Mouse (Mus musculus) layer of hippocampus, adult 18-20 months (tissue): ENCODE results near the gene Lamc2. TPM values are rescaled to one million over a fixed set of nuclear protein-coding genes. Genes with fewer than 3 reads are reported as not detected.
A peak's percentile ranks its signal among the peaks of the same experiment; 100 is the strongest.
"Not testable (repeated sequence)": the region's sequence is repeated elsewhere in the genome, so short reads cannot be mapped to it uniquely, and the experiment has no call there.

Source experiments
- DNase-seq, 2 experiments: peaks; one replicate each; pipeline ENCODE4 v3.0.0; 2022; ENCODE audit warnings: low spot score in 2 of 2
- total RNA-seq, 2 experiments: library from RNA; stranded (reverse); gene quantifications; 2 replicates each; pipeline ENCODE4 v1.2.3; 2021

Gene Lamc2
- total RNA-seq, 2 experiments from 2014 or later = 1.7 to 2.8 TPM

DNA sequence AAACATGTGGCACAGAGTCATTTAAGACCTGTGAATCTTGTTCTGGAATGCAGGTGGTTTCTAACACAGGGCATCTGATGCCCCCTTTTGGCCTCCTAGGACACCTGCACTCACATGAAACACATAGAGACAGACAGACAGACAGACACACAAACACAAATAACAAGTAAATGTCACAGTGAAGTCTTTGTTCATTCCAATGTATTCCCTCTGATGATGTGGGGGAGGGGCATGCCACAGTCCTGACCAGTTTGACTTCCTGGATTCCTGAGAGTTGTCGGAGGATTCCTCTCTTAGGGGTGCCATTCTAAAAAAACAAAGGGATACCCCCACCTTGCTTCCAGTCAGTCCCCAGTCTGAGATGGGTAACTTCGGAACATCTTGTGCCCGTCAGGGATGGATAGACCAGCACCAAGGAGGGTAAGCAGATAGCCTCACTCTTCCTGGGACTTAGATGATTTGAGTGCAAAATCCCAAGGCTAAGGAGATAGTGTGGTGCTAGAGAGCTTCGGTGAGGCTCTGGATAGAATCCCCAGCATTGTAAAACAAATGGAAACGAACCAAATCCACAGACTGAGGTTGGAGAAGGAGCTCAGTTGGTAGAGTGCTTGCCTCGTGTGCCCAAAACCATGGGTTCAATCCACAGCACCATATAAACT is 89.1 kb downstream of the Lamc2 start:
- no peak for DNase-seq

DNA sequence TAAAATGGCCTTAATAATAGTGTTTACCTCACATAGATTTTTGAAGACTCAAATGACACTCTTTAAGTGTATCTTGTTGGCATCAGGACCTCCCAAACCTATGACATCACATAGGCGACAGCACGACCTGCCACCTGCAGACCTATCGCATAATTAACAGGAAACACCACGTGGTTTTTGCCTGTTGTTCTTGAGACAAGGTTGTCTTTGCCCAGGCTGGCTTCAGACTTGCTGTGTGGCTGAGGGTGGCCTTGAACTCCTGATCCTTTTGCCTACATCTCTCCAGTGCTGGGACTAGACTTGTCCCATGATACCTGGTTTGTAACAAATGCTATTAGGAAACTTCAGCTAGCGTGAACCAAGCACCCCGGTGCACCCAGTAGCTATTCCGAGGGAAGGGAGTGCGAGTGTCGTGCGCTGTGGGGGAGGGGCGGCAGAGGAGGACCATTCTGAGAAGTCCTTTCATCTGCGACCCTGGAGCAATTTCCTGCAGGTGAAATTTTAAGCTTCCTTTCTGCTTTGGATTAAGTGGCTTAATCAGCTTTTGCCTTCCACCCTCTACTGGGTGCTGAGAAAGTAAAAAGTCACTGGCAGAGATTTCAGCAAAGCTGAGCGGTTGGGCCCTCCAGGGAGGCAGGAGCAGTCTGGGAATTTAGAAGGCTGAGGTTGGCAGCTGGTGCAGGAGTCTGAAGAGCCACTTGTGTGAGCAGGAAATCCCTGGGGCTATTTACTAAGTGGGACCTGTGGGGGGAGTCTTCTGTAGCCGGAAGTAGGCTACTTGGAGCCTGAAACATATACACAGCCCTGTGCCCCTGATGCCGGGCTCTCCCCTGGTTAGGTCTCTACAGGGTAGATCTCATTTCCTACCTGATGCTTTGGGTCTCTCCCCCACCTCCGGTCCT is 90.2 kb downstream of the Lamc2 start:
- DNase-seq = no peak

DNA sequence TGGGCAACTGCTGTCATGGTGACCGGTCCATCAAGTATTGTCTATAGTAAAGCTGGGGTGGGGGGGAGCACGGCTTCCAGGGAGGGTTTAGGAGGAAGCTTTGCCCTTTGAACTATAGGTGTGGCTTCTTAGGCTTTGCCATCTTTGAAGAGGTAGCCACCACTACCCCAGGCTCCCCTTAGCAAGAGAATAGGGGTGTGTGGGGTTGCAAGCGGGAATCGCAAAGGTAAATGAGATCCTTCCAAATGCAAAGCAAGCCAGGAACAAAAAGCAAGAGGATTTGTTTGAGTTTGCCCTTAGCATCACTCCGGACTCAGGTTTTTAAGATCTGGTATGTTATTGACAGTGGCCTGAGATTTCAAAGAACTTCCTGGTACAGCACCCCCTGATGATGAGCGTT is 90.9 kb downstream of the Lamc2 start:
- no peak for DNase-seq

DNA sequence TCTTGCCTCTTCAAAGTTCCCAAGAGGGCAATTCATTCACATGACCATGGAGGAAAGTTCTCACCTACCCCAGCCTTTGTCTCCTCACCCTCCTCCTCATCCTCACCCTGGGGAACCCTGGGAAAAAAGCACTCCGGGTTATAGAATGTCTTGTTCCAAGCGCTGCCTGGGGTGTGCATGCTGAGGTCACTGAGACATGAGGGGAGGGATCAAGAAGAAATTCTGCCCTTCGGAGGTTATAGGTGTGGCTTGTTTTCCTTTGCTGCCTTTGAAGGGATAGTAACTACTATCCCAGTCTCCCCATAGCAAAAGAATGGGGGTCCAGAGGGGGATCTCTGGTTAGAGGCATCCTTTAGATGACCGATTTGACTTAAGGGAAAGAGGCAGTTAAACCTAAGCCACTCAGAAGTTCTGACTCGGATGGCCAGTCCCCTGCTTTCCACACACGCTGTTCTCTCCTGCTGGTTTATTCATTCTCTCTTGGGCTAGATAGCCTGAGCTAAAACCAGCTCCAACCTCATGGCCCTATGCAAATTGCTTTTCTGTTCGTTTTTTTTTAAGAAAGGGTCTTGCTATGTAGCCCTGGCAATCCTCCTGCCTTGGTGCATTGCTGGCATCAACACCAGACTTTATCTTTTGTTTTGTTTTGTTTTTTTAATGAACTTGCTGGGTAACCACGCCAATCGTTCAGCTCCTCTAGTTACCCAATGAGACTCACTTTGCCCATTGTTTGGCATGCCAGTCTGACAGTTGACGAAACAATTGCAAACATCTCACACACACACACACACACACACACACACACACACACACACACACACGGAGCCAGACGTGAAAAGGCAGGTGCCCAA is 91.8 kb downstream of the Lamc2 start:
- no peak for DNase-seq

DNA sequence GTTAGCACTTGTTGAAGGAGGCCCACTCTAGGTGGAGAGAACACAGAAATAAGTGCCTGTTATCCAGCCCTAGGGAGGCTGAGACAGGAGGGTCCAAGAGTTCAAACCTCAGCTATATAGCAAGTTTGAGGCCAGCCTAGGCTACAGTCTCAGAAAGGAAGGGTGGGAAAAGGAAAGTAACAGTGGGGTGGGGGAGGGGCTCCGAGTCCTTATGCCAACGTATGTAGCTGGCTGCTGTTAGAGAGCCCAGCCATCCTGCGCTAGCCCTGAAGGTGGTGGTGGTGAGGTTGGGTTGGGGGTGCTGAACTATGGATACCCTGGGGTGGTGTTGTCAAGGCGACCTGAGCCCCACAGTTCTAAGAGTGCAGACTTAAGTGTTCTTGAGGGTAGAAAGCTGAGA is 92.7 kb downstream of the Lamc2 start:
- DNase-seq = no peak

DNA sequence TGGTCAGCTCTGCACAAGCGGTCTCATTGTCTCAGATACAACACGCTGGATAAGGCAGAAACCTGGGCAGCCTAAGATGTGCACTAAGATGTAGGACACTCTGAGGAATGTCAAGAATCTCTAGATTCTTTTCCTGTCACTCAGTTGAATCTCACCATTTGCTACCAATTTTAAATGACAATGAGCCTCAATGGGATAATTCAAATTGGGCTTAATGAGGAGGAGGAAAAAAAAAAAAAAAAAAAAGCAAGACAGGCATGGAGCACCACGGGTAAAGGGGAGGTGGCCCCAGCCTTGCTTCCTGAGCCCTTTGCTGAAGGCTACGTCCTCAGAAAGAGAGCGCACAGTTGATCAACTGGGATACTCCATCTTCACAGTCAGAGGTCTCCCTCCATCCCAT is 93.1 kb downstream of the Lamc2 start:
- DNase-seq = no peak

DNA sequence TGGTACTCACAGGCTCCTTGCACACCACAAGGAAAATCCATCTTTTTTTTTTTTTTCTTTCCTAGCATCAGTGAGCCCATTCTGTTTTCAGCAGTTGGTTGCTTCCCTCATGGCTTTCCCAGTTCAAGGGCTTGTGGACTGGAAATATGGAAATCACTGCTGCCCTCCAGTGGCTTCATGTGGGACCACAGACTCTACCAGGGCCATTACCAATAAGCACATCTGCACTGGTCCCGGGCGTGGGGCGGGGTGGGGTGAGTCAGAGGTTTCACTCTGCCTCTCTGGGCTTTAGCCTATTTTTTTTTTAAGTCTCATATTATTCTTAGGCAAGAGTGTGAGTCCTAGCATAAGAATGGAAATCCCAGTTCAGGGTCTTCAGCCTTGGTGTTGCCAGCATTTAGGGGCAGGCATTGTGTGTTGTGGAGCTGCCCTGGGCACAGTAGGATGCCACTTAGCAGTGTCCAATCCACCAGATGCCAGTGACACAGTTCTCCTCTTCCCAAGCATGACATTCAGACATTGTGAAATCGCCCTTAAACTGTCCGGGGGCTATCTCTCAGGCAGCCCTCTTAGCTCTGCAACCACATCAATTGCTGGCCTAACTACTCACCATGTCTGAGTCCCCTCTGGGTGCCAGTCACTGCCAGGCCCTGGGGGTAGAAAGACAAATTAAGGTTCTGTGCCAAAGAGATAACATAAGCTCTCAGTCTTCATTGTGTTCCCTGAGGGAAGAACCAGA is 93.8 kb downstream of the Lamc2 start:
- DNase-seq = peak; percentile 39 to 82

DNA sequence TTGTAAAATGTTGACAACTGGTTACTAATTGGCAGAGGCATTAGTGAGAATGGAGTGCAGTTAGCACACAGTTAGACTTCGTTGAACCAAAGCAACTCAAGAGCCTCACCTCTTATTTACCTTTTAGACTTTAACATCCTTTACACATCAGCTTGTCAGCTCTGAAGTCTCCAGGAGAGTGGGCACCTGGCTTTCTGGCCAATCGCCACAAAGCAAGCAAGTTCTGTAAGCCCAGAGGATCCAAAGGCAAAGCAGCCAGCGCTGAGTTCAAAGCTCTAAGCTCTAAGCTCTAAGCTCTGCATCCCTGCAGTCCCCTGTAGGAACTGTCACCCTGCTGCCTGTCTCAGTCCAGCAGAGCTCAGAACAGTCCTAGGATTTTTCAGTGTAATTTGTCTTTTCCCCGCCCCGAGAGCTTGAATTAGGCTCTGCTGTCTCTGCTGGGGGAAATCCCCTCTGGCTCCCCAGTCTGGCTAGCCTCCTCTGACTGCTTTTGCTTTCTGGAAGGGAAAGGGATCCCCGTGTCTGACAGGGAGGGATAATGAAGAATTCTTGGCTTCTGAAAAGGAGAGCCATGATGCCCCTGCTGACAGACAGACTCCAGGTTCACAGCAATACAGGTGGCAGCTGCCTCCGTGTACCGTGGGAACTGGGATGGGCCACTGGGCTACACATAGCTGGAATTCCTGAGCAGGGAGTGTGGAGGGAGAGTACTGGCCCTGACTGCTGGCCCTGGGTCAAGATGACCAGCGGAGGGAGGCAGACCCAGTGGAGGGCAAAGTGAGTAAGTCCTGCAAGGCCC is 94.6 kb downstream of the Lamc2 start:
- no peak for DNase-seq

DNA sequence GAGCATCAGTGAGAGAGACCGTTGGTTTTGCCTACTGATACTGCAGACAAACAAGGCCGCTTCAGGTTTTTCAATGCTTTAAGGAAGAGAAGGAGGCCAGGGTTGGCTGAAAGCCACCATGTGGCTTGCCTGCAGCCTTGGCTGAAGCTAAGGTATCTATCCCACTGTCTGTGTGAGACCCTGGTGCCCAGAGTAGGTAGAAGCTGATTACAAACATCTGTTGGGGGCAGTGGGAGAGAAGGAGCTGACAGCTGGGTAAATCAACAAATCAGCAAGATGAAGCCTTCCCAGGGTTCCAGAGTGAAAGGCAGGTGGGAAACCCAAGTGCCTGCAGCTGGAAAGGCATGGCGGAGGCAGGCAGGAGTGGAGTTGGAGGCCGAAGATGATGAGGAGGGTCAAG is 95.4 kb downstream of the Lamc2 start:
- no peak for DNase-seq

DNA sequence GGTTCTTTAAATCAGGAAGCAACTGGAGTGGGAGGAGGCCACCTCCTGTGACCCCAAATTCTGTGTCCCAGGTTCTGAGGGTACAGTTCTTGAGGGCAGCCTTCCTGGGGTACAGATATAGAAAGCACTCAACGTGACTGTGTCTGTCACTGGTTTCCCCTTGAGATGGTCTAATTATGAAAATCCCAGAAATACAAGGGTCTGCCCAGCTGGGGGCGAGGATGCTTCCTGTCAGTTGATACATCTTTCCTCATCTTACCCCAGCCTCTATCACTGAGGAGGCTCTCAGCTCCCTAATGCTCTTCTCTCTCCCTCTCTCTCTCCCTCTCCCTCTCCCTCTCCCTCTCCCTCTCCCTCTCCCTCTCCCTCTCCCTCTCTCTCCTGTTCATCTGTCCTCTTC is 96.2 kb downstream of the Lamc2 start:
- no peak for DNase-seq

DNA sequence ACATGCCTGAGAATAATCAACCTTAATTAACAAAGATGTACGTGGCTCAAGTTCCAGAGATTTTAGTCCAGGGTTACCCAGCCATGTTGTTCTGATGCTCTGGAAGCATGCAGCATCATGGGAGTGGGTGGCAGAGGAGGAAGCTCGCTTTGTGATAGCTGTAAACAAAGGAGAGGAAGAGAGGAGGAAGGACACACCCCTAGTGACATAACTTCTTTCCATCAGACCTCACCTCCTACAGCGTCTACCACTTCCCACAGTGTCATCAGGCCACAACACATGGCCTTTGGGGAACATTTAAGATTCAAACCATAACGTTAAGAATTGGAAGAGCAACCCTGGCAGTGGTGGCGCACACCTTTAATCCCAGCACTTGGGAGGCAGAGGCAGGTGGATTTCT is 98.5 kb downstream of the Lamc2 start:
- no peak for DNase-seq

DNA sequence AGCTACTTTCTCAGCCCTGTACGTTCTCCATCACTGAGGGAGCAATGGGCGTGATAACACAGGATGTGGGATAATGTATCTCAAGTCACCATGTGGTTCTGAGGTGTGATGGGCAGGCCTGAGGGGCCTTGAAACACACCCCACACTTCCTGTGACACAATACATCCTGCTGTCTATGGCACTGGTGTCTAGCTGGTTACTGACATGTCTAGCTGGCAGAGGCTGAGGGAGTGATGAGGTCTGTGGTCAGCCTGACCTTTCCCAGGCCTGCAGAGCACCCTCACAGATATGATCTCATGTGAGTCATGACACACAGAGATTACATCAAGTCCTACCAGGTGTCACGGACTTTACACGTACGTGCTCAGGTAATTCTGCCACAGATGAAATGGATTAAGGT is 101.0 kb downstream of the Lamc2 start:
- no peak for DNase-seq

DNA sequence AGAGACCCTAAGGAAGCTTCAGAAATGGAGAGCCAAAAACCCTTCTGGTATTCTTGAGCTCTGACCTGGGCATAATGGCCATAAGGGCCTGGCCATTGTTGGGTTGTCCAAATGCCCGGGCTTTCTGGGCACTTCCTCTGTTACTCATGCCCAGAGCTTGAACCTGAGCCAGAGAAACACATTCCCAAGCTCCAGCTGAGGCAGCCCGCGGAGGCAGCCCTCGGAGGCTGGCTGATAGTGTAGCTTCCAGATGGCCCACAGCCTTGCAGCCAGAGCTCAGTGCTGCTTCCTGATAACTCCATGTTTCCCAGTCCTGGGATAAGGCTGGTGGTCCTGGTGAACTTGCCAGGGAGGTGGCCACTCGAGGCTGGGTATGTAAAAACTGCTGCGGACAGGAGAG is 102.1 kb downstream of the Lamc2 start:
- peak in 1 of 2 experiments; percentile 62 for DNase-seq

DNA sequence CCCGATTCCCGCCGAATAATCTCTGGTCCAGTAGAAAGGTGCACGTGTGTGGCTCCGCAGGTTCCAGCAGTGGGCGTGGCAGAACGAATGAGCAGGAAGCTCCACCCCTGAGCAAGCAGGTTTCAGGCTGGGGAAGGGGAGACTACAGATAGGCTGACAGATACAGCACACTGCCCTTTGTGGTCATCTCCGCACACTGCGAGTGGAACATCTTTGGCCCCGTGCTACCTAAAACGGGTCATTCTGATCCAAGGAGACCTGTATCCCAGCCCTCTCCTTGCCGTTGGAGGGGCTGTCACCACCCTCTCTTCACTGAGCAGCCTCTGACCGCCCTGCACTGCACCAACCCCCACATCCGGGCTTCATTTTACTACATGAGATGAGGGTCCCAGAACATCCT is 103.0 kb downstream of the Lamc2 start:
- DNase-seq = not testable (repeated sequence)

DNA sequence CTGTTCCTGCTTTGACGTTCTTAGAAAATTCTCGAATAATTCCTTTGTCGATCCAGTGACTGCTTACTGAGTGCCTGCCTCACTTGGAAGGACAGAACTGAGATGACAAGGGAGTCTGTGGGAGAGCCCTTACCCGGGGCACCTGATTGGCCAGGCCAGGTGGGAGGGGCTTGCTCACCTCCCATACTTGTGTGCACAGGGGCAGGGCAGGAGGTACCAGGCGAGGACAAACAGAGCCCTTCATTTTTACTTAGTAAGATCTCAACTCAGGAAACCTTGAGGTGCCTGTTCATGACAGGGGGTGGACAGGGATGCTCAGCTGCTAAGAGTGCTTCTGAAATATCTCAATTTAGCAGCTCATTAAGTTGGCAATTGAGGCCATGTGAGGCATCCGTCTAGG is 110.3 kb downstream of the Lamc2 start:
- no peak for DNase-seq

DNA sequence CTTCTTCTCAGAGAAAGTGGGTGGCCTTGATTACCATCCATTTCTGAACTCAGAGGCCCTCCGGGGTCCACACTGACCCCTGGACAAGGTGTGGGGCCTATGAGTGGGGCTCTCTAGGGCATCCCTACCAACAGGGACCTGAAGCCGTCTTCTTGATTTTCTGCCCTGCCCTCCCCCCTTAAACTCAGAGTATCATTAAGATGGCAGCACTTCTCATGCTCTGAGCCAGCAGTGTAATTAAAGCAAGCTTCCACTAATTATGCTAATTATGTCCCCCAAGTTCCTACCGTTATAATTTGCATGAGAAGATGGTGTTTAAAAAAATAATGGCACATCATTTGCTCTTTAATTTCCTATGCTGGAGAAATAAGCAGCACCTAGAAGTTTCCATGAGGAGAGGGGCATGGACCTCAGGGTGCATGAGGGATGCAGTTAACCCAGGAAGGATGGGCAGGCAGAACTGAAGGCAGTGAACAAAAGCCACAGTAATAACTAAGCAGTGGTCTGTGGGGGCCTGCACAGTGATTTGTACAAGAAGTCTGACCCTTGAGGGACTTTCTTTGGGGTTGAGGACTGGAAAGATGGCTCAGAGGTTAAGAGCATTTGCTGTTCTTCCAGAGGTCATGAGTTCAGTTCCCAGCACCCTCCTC is 111.0 kb downstream of the Lamc2 start:
- DNase-seq = no peak

DNA sequence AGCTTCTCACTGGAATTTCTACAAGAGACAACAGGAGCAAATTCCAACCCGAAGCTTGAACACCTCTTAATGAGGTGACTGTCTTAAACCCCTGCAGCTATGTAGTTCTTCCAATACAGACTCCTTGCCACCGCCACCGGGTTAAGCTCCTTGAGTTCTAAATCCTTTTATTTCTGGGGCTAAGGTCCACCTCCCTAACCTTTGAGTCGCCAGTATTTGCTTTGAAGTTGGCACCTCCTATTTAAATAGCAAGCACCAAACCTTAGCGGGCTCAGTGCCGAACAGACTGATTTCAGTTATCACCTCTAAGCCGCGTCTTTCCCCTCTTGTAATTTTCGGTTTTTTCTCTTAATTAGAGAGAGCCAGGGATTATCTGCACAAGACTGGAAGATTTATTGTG is 112.8 kb downstream of the Lamc2 start:
- DNase-seq = no peak
